Mouse (Mus musculus) adrenal gland (tissue): ENCODE data around the gene Ugp2.
"Not testable (repeated sequence)": the region's sequence is repeated elsewhere in the genome, so short reads cannot be mapped to it uniquely, and the experiment has no call there.

Source experiments
- intact Hi-C: fragments of 180-260 bp; cut with DNase I; formaldehyde crosslinking; loops from one replicate; pipeline ENCODE4 v1.15.1; 2025

Gene Ugp2

GRCm38 (mm10) chr11:21339088-21339487 lies 31.9 kb downstream of the Ugp2 start:
- intact Hi-C loops: no loop called here

- intact Hi-C loops: no loop called here
Measured at GRCm38 (mm10) chr11:21337855-21338254, 33.1 kb downstream of the Ugp2 start.

- intact Hi-C loops: no loop called here
Measured at GRCm38 (mm10) chr11:21332639-21333295, 38.2 kb downstream of the Ugp2 start.

- intact Hi-C loops: no loop called here
Measured at GRCm38 (mm10) chr11:21328141-21328540, 42.9 kb downstream of the Ugp2 start.

- intact Hi-C loops: no loop called here
Measured at GRCm38 (mm10) chr11:21327486-21327885, 43.5 kb downstream of the Ugp2 start.

- intact Hi-C loops: no loop called here
Measured at GRCm38 (mm10) chr11:21326770-21327169, 44.2 kb downstream of the Ugp2 start.

- intact Hi-C loops: no loop called here
Measured at GRCm38 (mm10) chr11:21325781-21326180, 45.2 kb downstream of the Ugp2 start.

- intact Hi-C loops: no loop called here
Measured at GRCm38 (mm10) chr11:21322349-21322748, 48.7 kb downstream of the Ugp2 start.

GRCm38 (mm10) chr11:21321577-21321976 lies 49.4 kb downstream of the Ugp2 start:
- intact Hi-C loops: no loop called here

GRCm38 (mm10) chr11:21313922-21314657 lies 56.9 kb downstream of the Ugp2 start:
- intact Hi-C loops: no loop called here

GRCm38 (mm10) chr11:21309516-21309915 lies 61.5 kb downstream of the Ugp2 start:
- intact Hi-C loops: no loop called here

GRCm38 (mm10) chr11:21308119-21308518 lies 62.9 kb downstream of the Ugp2 start:
- intact Hi-C loops: no loop called here

- intact Hi-C loops: no loop called here
Measured at GRCm38 (mm10) chr11:21307078-21307668, 63.8 kb downstream of the Ugp2 start.

- intact Hi-C loops: no loop called here
Measured at GRCm38 (mm10) chr11:21303619-21304018, 67.4 kb downstream of the Ugp2 start.

- intact Hi-C loops: no loop called here
Measured at GRCm38 (mm10) chr11:21295486-21295885, 75.5 kb downstream of the Ugp2 start.

- intact Hi-C loops: not testable (repeated sequence)
Measured at GRCm38 (mm10) chr11:21288153-21288552, 82.8 kb downstream of the Ugp2 start.

GRCm38 (mm10) chr11:21286391-21286790 lies 84.6 kb downstream of the Ugp2 start:
- intact Hi-C loops: no loop called here

GRCm38 (mm10) chr11:21276151-21276550 lies 94.8 kb downstream of the Ugp2 start:
- intact Hi-C loops: no loop called here
